Mouse (Mus musculus) ES-E14 (cell line): ENCODE data around the gene Slc39a9.

Experiments used
- CHD2 ChIP-seq: IDR thresholded peaks from 2 replicates; pipeline ENCODE4 v1.6.1; 2014; ENCODE audit warnings: mild to moderate bottlenecking, low read depth, low read length, inconsistent platforms
- MAFK ChIP-seq: IDR thresholded peaks from 2 replicates; pipeline ENCODE4 v1.6.1; 2014; ENCODE audit warnings: mild to moderate bottlenecking, low read depth, low read length, inconsistent platforms; ENCODE audit not compliant: insufficient read depth
- ZC3H11A ChIP-seq: IDR thresholded peaks from 2 replicates; pipeline ENCODE4 v1.6.1; 2012; ENCODE audit warnings: low read depth, mild to moderate bottlenecking, inconsistent platforms, low read length, borderline replicate concordance
- ZNF384 ChIP-seq: IDR thresholded peaks from 2 replicates; pipeline ENCODE4 v1.6.1; 2012; ENCODE audit warnings: low read depth, low read length, inconsistent platforms

- no peak for TF ChIP-seq ZC3H11A
- no peak for TF ChIP-seq ZNF384
- no peak for TF ChIP-seq MAFK
- no peak for TF ChIP-seq CHD2
Measured at GRCm38 (mm10) chr12:80706915-80707604, 63.4 kb downstream of the Slc39a9 start.
